Mouse (Mus musculus): ENCODE measurements around the gene Myom3.

- TF ChIP-seq POLR2A (IDR thresholded peaks at IDR 0.05; ENCODE audit: borderline replicate concordance, insufficient read depth, low read length) (no peak), CTCF (IDR thresholded peaks at IDR 0.05; ENCODE audit: borderline replicate concordance, insufficient read depth, low read depth, low read length) (no peak)
These were observed 92.4 kb downstream of the Myom3 start for GRCm38 (mm10) chr4:135851942-135852341.
